Mouse (Mus musculus) lung, postnatal 36 days (tissue): ENCODE results near the gene Maml2.
A peak's percentile ranks its signal among the peaks of the same experiment; 100 is the strongest.
"Not testable (repeated sequence)": the region's sequence is repeated elsewhere in the genome, so short reads cannot be mapped to it uniquely, and the experiment has no call there.

Experiments used
- DNase-seq: peaks from one replicate; pipeline ENCODE4 v3.0.0; 2022; ENCODE audit warnings: mixed read lengths

The Maml2 gene

DNA sequence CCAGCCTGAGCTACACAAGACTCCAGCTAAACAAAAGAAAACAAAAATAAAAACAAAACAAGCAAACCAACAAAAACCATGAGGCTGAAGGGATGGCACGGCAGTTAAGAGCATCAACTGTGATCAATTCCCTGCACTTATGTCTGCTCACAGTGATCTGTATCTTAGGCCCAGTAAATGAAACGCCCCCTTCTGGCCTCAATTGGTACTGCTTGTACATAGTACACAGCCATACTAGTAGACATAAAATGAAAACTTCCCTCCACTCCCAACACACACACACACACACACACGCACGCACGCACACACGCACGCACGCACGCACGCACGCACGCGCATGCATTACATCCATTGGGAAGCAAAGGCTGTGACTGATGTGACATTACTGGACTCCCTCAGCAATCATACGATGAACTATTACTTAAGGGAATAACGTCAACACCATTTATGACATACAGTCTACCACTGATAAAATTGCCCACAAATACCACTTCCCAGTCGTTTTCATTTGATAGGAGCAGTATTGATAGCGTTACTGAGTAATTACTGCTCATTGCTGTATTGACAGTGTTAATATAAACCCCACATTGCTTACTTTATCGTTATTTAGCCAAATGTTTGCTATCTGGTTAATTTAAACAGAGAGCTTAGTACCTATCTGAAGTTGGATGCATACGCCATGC lies 389.4 kb downstream of the Maml2 start:
- DNase-seq, result peak; percentile 57

- DNase-seq, result no peak
Observed at GRCm38 (mm10) chr9:13688997-13689396, 391.2 kb downstream of the Maml2 start.

- no peak for DNase-seq
Observed at GRCm38 (mm10) chr9:13690321-13690720, 392.6 kb downstream of the Maml2 start.

DNA sequence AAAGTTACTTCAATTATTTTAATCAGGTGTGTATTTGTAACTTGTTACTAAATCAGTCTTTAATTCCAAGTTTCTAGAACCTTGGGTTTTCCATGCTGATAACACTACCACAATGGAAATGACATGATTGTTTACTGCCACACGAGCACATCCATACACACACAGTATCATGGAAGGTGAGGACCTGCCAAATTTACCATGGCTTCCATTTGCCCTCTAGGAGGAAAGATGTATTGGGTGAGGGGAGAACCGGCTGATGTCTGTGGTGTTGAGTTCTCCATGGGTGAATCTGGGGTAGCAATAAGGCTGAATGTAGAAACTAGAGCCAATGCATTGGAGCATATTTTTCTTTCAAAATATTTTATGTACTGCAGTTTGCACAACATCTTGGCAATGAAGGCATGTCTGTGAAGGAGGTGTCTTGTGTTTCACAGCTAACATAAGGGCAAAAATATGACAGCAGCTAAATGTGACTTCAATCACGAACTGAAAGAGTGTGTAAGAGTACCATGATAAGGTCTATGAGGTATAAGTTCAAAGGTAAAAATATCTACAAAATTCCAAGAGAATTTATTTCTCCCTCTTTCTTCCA lies 396.0 kb downstream of the Maml2 start:
- DNase-seq, result no peak

DNA sequence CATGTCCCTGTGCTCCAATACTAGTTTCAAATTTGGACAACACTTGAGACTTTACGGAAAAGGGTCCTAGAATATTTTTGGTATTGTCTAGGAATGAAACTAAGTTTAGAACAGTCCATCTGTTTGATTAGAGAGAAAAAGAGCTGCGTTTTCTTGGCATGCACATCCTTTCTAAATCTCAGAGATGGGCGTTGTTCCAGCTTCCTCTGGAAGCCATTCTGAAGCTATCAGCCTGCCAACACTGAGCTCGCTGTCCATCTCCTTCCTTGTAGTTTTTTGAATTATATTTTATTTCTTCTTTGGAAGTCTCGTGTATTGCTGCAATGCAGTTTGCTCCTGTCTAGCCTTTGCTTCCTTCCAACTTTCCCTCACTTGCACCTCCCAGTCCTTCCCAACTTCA lies 396.5 kb downstream of the Maml2 start:
- DNase-seq, result peak; percentile 56

- DNase-seq, result peak; percentile 11
Observed at GRCm38 (mm10) chr9:13697041-13697811, 399.5 kb downstream of the Maml2 start.

GRCm38 (mm10) chr9:13697869-13698268 lies 400.1 kb downstream of the Maml2 start:
- no peak for DNase-seq

DNA sequence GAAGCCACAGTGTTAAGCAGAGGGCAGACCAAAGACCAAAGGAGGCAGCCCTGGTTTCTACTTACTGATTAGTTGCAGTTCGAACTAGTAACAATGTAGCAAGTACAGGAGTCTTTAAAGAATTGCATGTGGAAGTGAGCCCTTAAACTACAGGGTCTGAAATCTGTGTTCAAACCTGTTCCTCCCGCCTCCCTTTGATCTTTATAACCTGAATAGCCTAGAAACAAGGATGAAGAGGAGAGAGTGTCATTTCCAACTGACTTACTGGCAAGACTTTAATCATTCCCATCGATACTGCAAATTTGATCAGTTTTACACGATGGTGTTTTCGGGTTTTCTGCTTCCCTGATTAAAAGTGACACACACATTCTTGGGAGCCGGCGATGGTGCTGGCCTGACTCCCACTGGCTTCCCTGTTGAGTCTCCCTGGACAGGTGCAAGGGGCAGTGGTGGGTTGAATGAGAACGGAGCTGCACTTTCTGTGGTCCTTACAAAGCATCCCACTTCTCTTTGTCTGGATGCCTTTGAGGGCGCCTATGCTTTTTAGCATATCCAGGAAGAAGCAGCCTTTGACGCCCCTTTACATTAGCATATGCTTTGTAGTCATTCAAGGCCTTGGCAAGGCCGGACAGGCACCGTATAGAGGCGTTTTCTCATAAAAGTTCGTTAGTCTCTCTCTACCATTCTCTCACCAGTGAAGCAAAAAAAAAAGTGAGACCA lies 401.5 kb downstream of the Maml2 start:
- DNase-seq, result no peak

GRCm38 (mm10) chr9:13699781-13700116 lies 402.0 kb downstream of the Maml2 start:
- DNase-seq, result no peak

- DNase-seq, result peak; percentile 20
Observed at GRCm38 (mm10) chr9:13701773-13702172, 404.0 kb downstream of the Maml2 start.

DNA sequence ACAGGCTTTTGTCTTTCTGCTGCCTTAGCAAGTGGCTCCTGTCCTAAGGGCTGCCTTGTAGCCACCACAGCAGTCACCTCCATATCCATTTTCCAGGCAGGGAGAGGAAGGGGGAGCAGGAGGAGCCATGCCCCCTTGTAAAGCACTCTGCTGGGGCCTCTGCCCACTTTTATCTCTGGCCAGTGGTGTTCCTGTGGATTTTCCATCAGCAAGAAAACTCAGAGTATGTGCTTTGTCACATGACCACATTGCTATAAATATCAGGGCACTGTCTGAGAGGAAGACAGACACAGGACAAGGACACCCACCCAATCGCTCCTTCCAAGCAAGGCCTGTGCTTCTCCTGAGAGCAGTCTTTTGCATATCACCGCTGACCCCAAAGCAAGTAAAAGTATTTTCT lies 405.3 kb downstream of the Maml2 start:
- no peak for DNase-seq

- DNase-seq, result no peak
Observed at GRCm38 (mm10) chr9:13704917-13705316, 407.2 kb downstream of the Maml2 start.

DNA sequence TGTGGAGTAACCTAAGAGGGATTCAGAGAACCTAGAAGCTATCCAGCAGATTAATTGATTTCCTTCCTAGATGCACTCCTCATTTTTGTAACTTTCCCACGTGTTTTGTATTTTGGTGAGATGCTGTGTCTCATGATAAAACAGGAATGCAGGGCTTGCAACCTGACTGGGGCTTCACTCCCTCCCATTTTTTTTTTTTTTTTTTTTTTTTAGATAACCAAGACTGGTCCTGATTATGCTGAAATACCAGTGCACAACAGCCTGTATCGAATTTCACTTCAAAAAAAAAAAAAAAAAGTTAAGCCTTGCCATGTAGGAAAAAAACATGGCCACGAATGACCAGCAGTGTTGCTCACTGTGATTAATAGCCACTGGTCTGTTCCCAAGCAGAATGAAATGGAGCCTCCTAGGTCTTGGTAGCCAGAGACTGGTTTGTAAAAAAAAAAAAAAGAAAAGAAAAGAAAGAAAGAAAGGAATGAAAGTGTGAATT lies 409.4 kb downstream of the Maml2 start:
- DNase-seq, result no peak

GRCm38 (mm10) chr9:13709436-13709835 lies 411.7 kb downstream of the Maml2 start:
- DNase-seq, result no peak

DNA sequence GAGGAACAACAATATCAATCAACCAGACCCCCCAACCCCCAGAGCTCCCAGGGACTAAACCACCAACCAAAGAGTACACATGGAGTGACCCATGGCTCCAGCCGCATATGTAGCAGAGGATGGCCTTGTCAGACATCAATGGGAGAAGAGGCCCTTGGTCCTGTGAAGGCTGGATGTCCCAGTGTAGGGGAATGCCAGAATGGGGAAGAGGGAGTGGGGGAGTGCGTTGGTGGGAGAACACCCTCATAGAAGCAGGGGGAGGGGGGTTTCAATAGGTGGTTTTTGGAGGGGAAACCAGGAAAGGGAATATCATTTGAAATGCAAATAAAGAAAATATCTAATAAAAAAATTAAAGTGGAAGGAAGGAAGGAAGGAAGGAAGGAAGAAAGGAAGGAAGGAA lies 418.1 kb downstream of the Maml2 start:
- not testable (repeated sequence) for DNase-seq

DNA sequence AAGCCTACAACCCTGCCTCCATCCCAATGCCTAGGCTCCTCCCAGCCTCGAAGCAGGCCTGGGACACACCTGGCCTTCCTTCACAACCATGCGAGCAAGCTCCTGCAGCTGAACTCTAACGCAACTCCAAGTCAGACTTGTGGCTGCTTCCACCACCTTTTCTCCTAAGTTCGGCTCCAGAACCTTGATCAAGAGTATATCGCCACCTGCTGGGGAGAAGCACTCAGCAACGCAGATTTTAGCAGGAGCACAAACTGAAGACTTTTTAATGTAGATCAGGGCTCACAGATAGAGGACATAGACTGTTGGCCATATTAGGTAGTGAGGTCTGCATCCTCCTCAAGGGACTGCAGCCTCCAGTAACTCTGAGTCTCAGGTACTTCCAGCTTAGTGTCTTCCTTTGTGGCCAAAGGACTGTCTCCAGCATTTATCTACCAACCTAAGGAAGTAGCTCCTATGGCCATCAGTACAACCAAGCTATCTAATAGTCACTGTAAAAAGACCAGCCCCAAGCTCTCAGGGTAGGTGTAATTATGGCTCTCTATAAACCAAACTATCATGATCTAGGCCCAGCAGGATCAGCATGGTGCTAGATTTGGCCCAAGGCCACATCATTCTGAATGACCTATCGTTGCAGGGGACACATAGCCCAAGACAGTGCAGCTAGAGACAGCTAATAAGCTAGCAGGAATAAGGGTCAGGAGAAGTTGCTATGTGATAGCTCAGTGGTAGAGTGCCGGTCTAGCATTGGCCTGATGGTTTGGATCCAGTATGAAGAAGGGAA lies 418.8 kb downstream of the Maml2 start:
- DNase-seq, result peak; percentile 93

DNA sequence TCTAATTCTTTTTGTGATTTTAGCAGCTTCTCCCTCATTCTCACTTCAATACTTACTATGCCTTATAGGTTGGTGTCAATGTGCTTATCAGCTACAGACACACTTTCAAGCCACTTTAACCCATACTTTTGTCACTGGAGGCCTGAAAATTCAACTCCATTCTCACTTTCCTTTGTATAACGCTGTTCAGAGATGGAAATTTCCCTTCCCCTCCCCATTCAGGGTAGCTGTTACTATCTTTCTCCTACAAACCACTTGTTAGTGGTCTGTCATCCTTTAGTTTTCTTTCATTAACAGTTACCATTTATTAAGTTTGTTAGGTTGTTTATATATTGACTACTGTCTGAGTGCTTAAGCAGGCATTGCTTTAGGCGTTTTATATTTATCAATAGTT lies 450.6 kb downstream of the Maml2 start, which contains the start of gene Mtmr2:
Mtmr2 (plus strand) TSS at position 7 of the 394 bp plus-strand sequence.
- DNase-seq, result no peak

- peak; percentile 97 for DNase-seq
Observed at GRCm38 (mm10) chr9:13748798-13749674, 451.3 kb downstream of the Maml2 start.

GRCm38 (mm10) chr9:13749675-13749998 lies 451.9 kb downstream of the Maml2 start:
- no peak for DNase-seq

- peak; percentile 67 for DNase-seq
Observed at GRCm38 (mm10) chr9:13752543-13752942, 454.8 kb downstream of the Maml2 start.
